Mouse (Mus musculus): ENCODE results near the gene Tial1.

GRCm38 (mm10) chr7:128459791-128460130 lies 1.8 kb downstream of the Tial1 start:
- no peak for TF ChIP-seq POLR2A (IDR thresholded peaks at IDR 0.05; ENCODE audit: borderline replicate concordance, insufficient read depth, low read length)
- TF ChIP-seq CTCF (IDR thresholded peaks at IDR 0.05; ENCODE audit: borderline replicate concordance, insufficient read depth, low read depth, low read length) = no peak

Data from cerebellum, adult 2 months (tissue).